Mouse (Mus musculus) adrenal gland, postnatal 10 days (tissue): ENCODE data around the gene Marc1. TPM values are rescaled to one million over a fixed set of nuclear protein-coding genes. Genes with fewer than 3 reads are reported as not detected.

Experiments used
- DNase-seq: peaks from one replicate; pipeline ENCODE4 v3.0.0; 2021; ENCODE audit warnings: mixed read lengths
- long read RNA-seq, 2 experiments: library from polyadenylated mRNA; stranded (forward); transcript quantifications; one replicate each; pipeline ENCODE4 v2.0.0; 2021
- total RNA-seq, 2 experiments: library from RNA; stranded (reverse); gene quantifications; 2 replicates each; pipeline ENCODE4 v1.2.3; 2021

Gene Marc1
- total RNA-seq = 10 to 100 TPM; 15.0 to 43.0 TPM
- long read RNA-seq, experiment 1, transcript Marc1-201 (7 exons, 2,039 nt) = major isoform, 104 of 113 reads
- long read RNA-seq, experiment 1, partial matches to known transcripts = 3 of 113 reads
- long read RNA-seq, experiment 1, other reads (novel, unspliced or antisense) = 6 of 113 reads
- long read RNA-seq, experiment 2, partial matches to known transcripts = 0 of 4 reads
- long read RNA-seq, experiment 2, other reads (novel, unspliced or antisense) = 0 of 4 reads

- peak; percentile 43 for DNase-seq
These were observed at the start of gene Marc1 for GRCm38 (mm10) chr1:184810780-184811575. Gene Marc1, minus strand, starts transcription at chr1:184811313.

GRCm38 (mm10) chr1:184860276-184860675, 49.2 kb upstream of the Marc1 start:
- peak; percentile 24 for DNase-seq

- DNase-seq = no peak
These were observed 47.1 kb upstream of the Marc1 start for GRCm38 (mm10) chr1:184858253-184858652.

- no peak for DNase-seq
These were observed 46.1 kb upstream of the Marc1 start for GRCm38 (mm10) chr1:184857216-184857615.

GRCm38 (mm10) chr1:184853922-184854321, 42.8 kb upstream of the Marc1 start:
- no peak for DNase-seq

GRCm38 (mm10) chr1:184853339-184853738, 42.2 kb upstream of the Marc1 start:
- peak; percentile 82 for DNase-seq

- peak; percentile 86 for DNase-seq
These were observed 40.9 kb upstream of the Marc1 start for GRCm38 (mm10) chr1:184851741-184852618.

- DNase-seq = no peak
These were observed 40.1 kb upstream of the Marc1 start for GRCm38 (mm10) chr1:184851166-184851565.

GRCm38 (mm10) chr1:184846973-184847372, 35.9 kb upstream of the Marc1 start:
- no peak for DNase-seq

- no peak for DNase-seq
These were observed 35.1 kb upstream of the Marc1 start, which contains the start of gene Marc2 for GRCm38 (mm10) chr1:184846092-184846750. Gene Marc2, minus strand, starts transcription at chr1:184846451.

GRCm38 (mm10) chr1:184845111-184846071, 34.3 kb upstream of the Marc1 start:
- peak; percentile 95 for DNase-seq

- peak; percentile 55 for DNase-seq
These were observed 33.4 kb upstream of the Marc1 start for GRCm38 (mm10) chr1:184844326-184845066.

GRCm38 (mm10) chr1:184837649-184838048, 26.5 kb upstream of the Marc1 start:
- DNase-seq = no peak

- DNase-seq = no peak
These were observed 25.2 kb upstream of the Marc1 start for GRCm38 (mm10) chr1:184836350-184836749.

GRCm38 (mm10) chr1:184833499-184833898, 22.4 kb upstream of the Marc1 start:
- DNase-seq = no peak

GRCm38 (mm10) chr1:184832211-184832610, 21.1 kb upstream of the Marc1 start:
- no peak for DNase-seq

- no peak for DNase-seq
These were observed 18.8 kb upstream of the Marc1 start for GRCm38 (mm10) chr1:184829897-184830296.

- DNase-seq = peak; percentile 35
These were observed 16.1 kb upstream of the Marc1 start for GRCm38 (mm10) chr1:184827175-184827701.

GRCm38 (mm10) chr1:184825093-184825492, 14.0 kb upstream of the Marc1 start:
- DNase-seq = peak; percentile 62

- peak; percentile 98 for DNase-seq
These were observed 13.3 kb upstream of the Marc1 start for GRCm38 (mm10) chr1:184824439-184824851.
